In the genomic region with DNA sequence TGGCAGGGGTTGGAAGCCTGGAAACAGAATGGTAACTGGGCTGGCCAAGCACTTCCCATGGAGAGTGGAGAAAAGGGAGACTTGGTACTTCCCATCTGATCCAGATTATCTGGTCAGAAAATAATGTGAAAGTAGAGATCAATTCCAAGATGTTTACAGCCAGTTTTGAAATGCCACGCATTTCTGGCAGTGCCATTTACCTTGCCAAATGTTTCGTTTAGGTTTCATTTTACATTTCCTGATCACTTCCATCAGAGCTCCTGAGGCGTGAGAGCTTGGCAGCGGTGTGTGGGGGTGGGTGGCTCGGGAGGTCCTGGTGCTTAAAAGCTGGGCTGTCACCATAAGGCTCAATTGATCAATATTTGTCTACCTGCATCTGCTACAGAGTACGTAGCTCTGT, we compare ENCODE assay signal across 20 mouse cellular contexts.
DNase-seq lines count a peak whose midpoint lies in the region; ATAC-seq and TF ChIP-seq lines count a peak whose summit lies in the region.
"Had no signal": no experiment of that assay in that cellular context is flagged by ENCODE, and none has a peak within 500 bp of the region (broad histone marks: within the 10 kb centered on the region; RNA-seq: fewer than 3 reads in every experiment).

No protein-coding gene starts in this region.

- TF ChIP-seq EP300 in heart, postnatal 0 days (IDR thresholded peaks at IDR 0.05; ENCODE audit: low read depth) = no peak

- no peak overlapping the region for H3K9ac ChIP-seq in embryonic facial prominence, embryonic 15.5 days
- H3K9ac ChIP-seq in heart, postnatal 0 days (replicated peaks; ENCODE audit: low read depth, low read length) = no peak overlapping the region
- H3K9ac ChIP-seq in lung, embryonic 15.5 days = no peak overlapping the region
- no peak overlapping the region for H3K9ac ChIP-seq in stomach, embryonic 16.5 days (ENCODE audit: low read length)
- H3K9ac ChIP-seq: forebrain, embryonic 12.5 days; kidney, embryonic 15.5 days; limb, embryonic 13.5 days; liver, embryonic 15.5 days had no signal

- H3K9me3 ChIP-seq in embryonic facial prominence, embryonic 15.5 days (replicated peaks) = no peaks in the 10 kb centered on the region
- H3K9me3 ChIP-seq in embryonic facial prominence, embryonic 10.5 days = no peaks in the 10 kb centered on the region
- H3K9me3 ChIP-seq in heart, postnatal 0 days (replicated peaks; ENCODE audit: control insufficient read depth, low read length) = no peaks in the 10 kb centered on the region
- no peaks in the 10 kb centered on the region for H3K9me3 ChIP-seq in lung, embryonic 15.5 days
- no peaks in the 10 kb centered on the region for H3K9me3 ChIP-seq in stomach, embryonic 16.5 days (replicated peaks; ENCODE audit: control insufficient read depth, low read length)
- H3K9me3 ChIP-seq: forebrain, embryonic 12.5 days; hindbrain, embryonic 10.5 days; kidney, embryonic 15.5 days; limb, embryonic 13.5 days; liver, embryonic 15.5 days had no signal

- TF ChIP-seq CTCF in heart, postnatal 0 days (IDR thresholded peaks at IDR 0.05; ENCODE audit: low read depth) = no peak

- no peak overlapping the region for H3K4me2 ChIP-seq in embryonic facial prominence, embryonic 15.5 days (replicated peaks)
- no peak overlapping the region for H3K4me2 ChIP-seq in heart, postnatal 0 days (ENCODE audit: low read depth, low read length)
- H3K4me2 ChIP-seq in lung, embryonic 15.5 days = no peak overlapping the region
- H3K4me2 ChIP-seq in stomach, embryonic 16.5 days (ENCODE audit: low read depth, low read length) = no peak overlapping the region
- H3K4me2 ChIP-seq: forebrain, embryonic 12.5 days; liver, embryonic 15.5 days had no signal

- no peaks in the 10 kb centered on the region for H3K36me3 ChIP-seq in embryonic facial prominence, embryonic 15.5 days
- H3K36me3 ChIP-seq in embryonic facial prominence, embryonic 10.5 days (replicated peaks) = no peaks in the 10 kb centered on the region
- no peaks in the 10 kb centered on the region; the same call in 1 of the 2 replicates for H3K36me3 ChIP-seq in heart, postnatal 0 days (replicated peaks; ENCODE audit: control insufficient read depth, insufficient read depth, low read length)
- no peaks in the 10 kb centered on the region for H3K36me3 ChIP-seq in lung, embryonic 15.5 days
- H3K36me3 ChIP-seq in stomach, embryonic 16.5 days (ENCODE audit: control insufficient read depth, insufficient read depth, low read length) = no peaks in the 10 kb centered on the region
- H3K36me3 ChIP-seq: forebrain, embryonic 12.5 days; hindbrain, embryonic 10.5 days; kidney, embryonic 15.5 days; limb, embryonic 13.5 days; liver, embryonic 15.5 days had no signal

- peak overlapping the region; percentile 59; the same call in 1 of the 2 replicates for H3K27ac ChIP-seq in embryonic facial prominence, embryonic 15.5 days (replicated peaks)
- no peak overlapping the region for H3K27ac ChIP-seq in embryonic facial prominence, embryonic 10.5 days (replicated peaks)
- H3K27ac ChIP-seq in heart, postnatal 0 days (ENCODE audit: low read depth) = peak overlapping the region; percentile 100; the same call in 1 of the 2 replicates
- H3K27ac ChIP-seq in lung, embryonic 15.5 days = peak overlapping the region; percentile 99
- H3K27ac ChIP-seq in stomach, embryonic 16.5 days (ENCODE audit: low read length) = peak overlapping the region; percentile 95
- H3K27ac ChIP-seq: forebrain, embryonic 12.5 days; limb, embryonic 13.5 days; liver, embryonic 15.5 days had no signal

- ATAC-seq in embryonic facial prominence, embryonic 15.5 days (ENCODE audit: insufficient number of reproducible peaks, low FRiP score, low TSS enrichment, low read depth) = no peak
- ATAC-seq in heart, postnatal 0 days (ENCODE audit: insufficient read depth, low read depth) = no peak
- no peak for ATAC-seq in lung, embryonic 15.5 days (ENCODE audit: borderline replicate concordance, extremely low read depth, low FRiP score, low TSS enrichment)
- no peak for ATAC-seq in stomach, embryonic 16.5 days (ENCODE audit: insufficient read depth, low FRiP score)
- no peak for ATAC-seq in erythroblast, adult 5-6 weeks (replicated peaks; ENCODE audit: low FRiP score, poor library complexity, severe bottlenecking)
- ATAC-seq: CD4-positive, CD25-positive, alpha-beta regulatory T cell, adult 4 months had no signal

- WGBS in embryonic facial prominence, embryonic 15.5 days = 56% methylated on average over 6 of the region's 6 CpGs
- WGBS in embryonic facial prominence, embryonic 10.5 days = 62% methylated on average over 6 of the region's 6 CpGs
- 74% methylated on average over 6 of the region's 6 CpGs for WGBS in heart, postnatal 0 days
- WGBS in lung, embryonic 15.5 days = 67% methylated on average over 6 of the region's 6 CpGs
- 59% methylated on average over 6 of the region's 6 CpGs for WGBS in stomach, embryonic 16.5 days

- no peak for DNase-seq in embryonic facial prominence, embryonic 10.5 days (ENCODE audit: low spot score)
- no peak for DNase-seq in heart, postnatal 0 days (ENCODE audit: low spot score)
- no peak for DNase-seq in heart, postnatal 10 days
- DNase-seq in lung, postnatal 14 days = no peak
- DNase-seq: adrenal gland, adult 2 months; cerebellum, postnatal 10 days; layer of hippocampus, adult 9-11 months; midbrain, embryonic 14.5 days; right cerebral cortex, adult 18-20 months; thymus, postnatal 25 days had no signal

- H3K4me3 ChIP-seq in embryonic facial prominence, embryonic 15.5 days (replicated peaks) = no peak overlapping the region
- H3K4me3 ChIP-seq in embryonic facial prominence, embryonic 10.5 days = no peak overlapping the region
- H3K4me3 ChIP-seq in heart, postnatal 0 days (ENCODE audit: low read depth, low read length) = no peak overlapping the region
- no peak overlapping the region for H3K4me3 ChIP-seq in lung, embryonic 15.5 days
- no peak overlapping the region for H3K4me3 ChIP-seq in stomach, embryonic 16.5 days (replicated peaks; ENCODE audit: low read length)
- H3K4me3 ChIP-seq: forebrain, embryonic 12.5 days; hindbrain, embryonic 10.5 days; limb, embryonic 13.5 days; liver, embryonic 15.5 days had no signal

- H3K4me1 ChIP-seq in embryonic facial prominence, embryonic 15.5 days = peaks cover 32% of the 10 kb centered on the region
- H3K4me1 ChIP-seq in embryonic facial prominence, embryonic 10.5 days = peaks cover 59% of the 10 kb centered on the region
- H3K4me1 ChIP-seq in heart, postnatal 0 days (ENCODE audit: control insufficient read depth, insufficient read depth) = peaks cover 17% of the 10 kb centered on the region
- peaks cover 38% of the 10 kb centered on the region for H3K4me1 ChIP-seq in lung, embryonic 15.5 days
- peaks cover 9% of the 10 kb centered on the region; the same call in 1 of the 2 replicates for H3K4me1 ChIP-seq in stomach, embryonic 16.5 days (ENCODE audit: control insufficient read depth, insufficient read depth, low read length)

- intact Hi-C loops in heart, postnatal 10 days (cut with DNase I) = loop anchor here (10.0 kb wide), 1 partner anchor 513 kb away; a partner anchor contains a TSS

- H3K27me3 ChIP-seq in embryonic facial prominence, embryonic 15.5 days = no peaks in the 10 kb centered on the region
- 0 out of 2 replicates have a peak, but pooled peaks cover 3% of the 10 kb centered on the region for H3K27me3 ChIP-seq in embryonic facial prominence, embryonic 10.5 days (replicated peaks; ENCODE audit: low read depth, poor library complexity, severe bottlenecking)
- H3K27me3 ChIP-seq in heart, postnatal 0 days (ENCODE audit: control insufficient read depth, insufficient read depth, low read length) = no peaks in the 10 kb centered on the region
- no peaks in the 10 kb centered on the region for H3K27me3 ChIP-seq in lung, embryonic 15.5 days
- H3K27me3 ChIP-seq in stomach, embryonic 16.5 days (ENCODE audit: control insufficient read depth, insufficient read depth, low read length) = no peaks in the 10 kb centered on the region
- H3K27me3 ChIP-seq: kidney, embryonic 15.5 days had no signal
